Mouse (Mus musculus): ENCODE measurements at regions not wholly inside any gene's neighbourhood (a gene's known extent, or its start where the extent isn't known, plus 50 kb on each side); places are given as distances from the start of the nearest gene placed in this dataset.

DNA sequence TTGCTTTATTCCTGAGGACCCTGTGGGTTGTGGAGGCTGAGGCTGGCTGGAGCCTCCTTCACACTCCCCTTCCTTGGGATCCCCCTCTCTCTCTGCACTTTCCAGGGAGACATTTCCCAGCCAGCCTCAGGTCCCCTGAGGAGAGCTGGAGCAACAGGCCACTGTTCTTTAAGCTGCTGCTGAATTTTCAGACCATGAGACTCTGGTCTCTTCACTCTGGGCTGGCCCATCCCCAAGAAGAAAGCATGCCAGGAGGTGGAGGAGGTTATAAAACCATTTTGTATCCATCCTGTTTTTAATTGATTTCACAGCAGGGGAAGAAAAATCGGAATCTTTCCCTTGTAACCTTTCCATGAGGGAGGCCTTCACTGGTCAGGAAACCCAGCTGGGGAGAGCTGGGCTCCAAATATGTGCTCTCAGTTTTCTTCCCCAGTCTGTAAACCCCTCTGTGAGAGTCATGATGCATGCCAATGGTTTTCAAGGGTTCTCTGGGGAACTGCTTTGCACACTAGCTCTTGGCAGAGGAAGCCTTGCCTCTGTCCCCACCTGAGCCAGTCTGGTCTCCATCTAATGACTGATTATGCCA is 122.6 kb downstream of the Mtx3 start:
- H3K4me3 ChIP-seq (ENCODE audit: low read depth, low read length): no peak overlapping the region

DNA sequence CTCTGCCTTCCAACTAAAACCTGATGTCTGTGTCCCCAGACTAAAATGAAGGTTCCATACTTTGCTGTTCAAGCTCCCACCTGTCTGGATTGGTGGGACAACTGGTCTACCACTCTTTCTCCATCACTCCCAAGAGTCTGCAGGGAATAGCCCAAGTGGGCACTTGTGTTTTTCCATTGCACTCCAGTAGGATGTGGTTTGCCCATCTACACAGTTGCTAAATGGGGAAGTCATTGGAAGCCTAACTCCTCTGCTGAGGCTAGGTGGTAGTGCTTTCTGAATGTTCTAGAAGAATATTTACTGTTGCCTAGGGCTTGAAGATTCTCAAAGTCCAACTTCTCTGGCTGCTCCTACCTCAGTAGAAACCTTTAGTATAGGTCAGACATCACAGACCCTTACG is 125.0 kb downstream of the Mtx3 start:
- Histone ChIP-seq H3K4me1 (ENCODE audit: insufficient read depth, low read depth, low read length) (peaks cover 1% of the 10 kb centered on the region; the same call in 1 of the 2 replicates), H3K9me3 (replicated peaks) (no peaks in the 10 kb centered on the region), H3K4me3 (ENCODE audit: low read depth, low read length) (no peak overlapping the region), H3K27me3 (ENCODE audit: insufficient read depth, low read length) (0 out of 2 replicates have a peak, but pooled peaks cover 3% of the 10 kb centered on the region), H3K36me3 (replicated peaks) (no peaks in the 10 kb centered on the region)
- no peak for DNase-seq (ENCODE audit: low spot score)
- no peak for ATAC-seq (ENCODE audit: extremely low read depth, insufficient number of reproducible peaks, low FRiP score, poor library complexity, severe bottlenecking)
- TF ChIP-seq GATA1 (IDR thresholded peaks at IDR 0.05; ENCODE audit: borderline replicate concordance, low read length) (no peak), CTCF (IDR thresholded peaks at IDR 0.05; ENCODE audit: low read depth, low read length) (no peak), TAL1 (conservative IDR thresholded peaks at IDR 0.05; ENCODE audit: low read depth, low read length) (no peak), POLR2AphosphoS5 (IDR thresholded peaks at IDR 0.05; ENCODE audit: insufficient replicate concordance, low read depth, low read length) (no peak), GATA2 (IDR thresholded peaks at IDR 0.05; ENCODE audit: borderline replicate concordance, low read depth, low read length) (no peak)

More for the DNA sequence above, 122.6 kb downstream of the Mtx3 start:
- H3K36me3 ChIP-seq (replicated peaks): no peaks in the 10 kb centered on the region
- TF ChIP-seq GATA2 (IDR thresholded peaks at IDR 0.05; ENCODE audit: borderline replicate concordance, low read depth, low read length): no peak
- TF ChIP-seq POLR2AphosphoS5 (IDR thresholded peaks at IDR 0.05; ENCODE audit: insufficient replicate concordance, low read depth, low read length): no peak
- TF ChIP-seq CTCF (IDR thresholded peaks at IDR 0.05; ENCODE audit: low read depth, low read length): no peak
- TF ChIP-seq TAL1 (conservative IDR thresholded peaks at IDR 0.05; ENCODE audit: low read depth, low read length): no peak
- TF ChIP-seq GATA1 (IDR thresholded peaks at IDR 0.05; ENCODE audit: borderline replicate concordance, low read length): no peak
- H3K9me3 ChIP-seq (replicated peaks): no peaks in the 10 kb centered on the region
- 0 out of 2 replicates have a peak, but pooled peaks cover 3% of the 10 kb centered on the region for H3K27me3 ChIP-seq (ENCODE audit: insufficient read depth, low read length)
- H3K4me1 ChIP-seq (ENCODE audit: insufficient read depth, low read depth, low read length): peaks cover 8% of the 10 kb centered on the region; the same call in 1 of the 2 replicates
- no peak for ATAC-seq (ENCODE audit: extremely low read depth, insufficient number of reproducible peaks, low FRiP score, poor library complexity, severe bottlenecking)
- DNase-seq (ENCODE audit: low spot score): no peak

- Histone ChIP-seq H3K36me3 (replicated peaks) (no peaks in the 10 kb centered on the region), H3K4me3 (ENCODE audit: low read depth, low read length) (no peak overlapping the region), H3K4me1 (ENCODE audit: insufficient read depth, low read depth, low read length) (no peaks in the 10 kb centered on the region), H3K9me3 (replicated peaks) (no peaks in the 10 kb centered on the region), H3K27me3 (ENCODE audit: insufficient read depth, low read length) (0 out of 2 replicates have a peak, but pooled peaks cover 3% of the 10 kb centered on the region)
- TF ChIP-seq CTCF (IDR thresholded peaks at IDR 0.05; ENCODE audit: low read depth, low read length) (no peak), POLR2AphosphoS5 (IDR thresholded peaks at IDR 0.05; ENCODE audit: insufficient replicate concordance, low read depth, low read length) (no peak), GATA1 (IDR thresholded peaks at IDR 0.05; ENCODE audit: borderline replicate concordance, low read length) (no peak), TAL1 (conservative IDR thresholded peaks at IDR 0.05; ENCODE audit: low read depth, low read length) (no peak), GATA2 (IDR thresholded peaks at IDR 0.05; ENCODE audit: borderline replicate concordance, low read depth, low read length) (no peak)
- ATAC-seq (ENCODE audit: extremely low read depth, insufficient number of reproducible peaks, low FRiP score, poor library complexity, severe bottlenecking) (no peak), DNase-seq (ENCODE audit: low spot score) (no peak)
Observed at GRCm38 (mm10) chr13:92972891-92973290, 128.3 kb downstream of the Mtx3 start.

DNA sequence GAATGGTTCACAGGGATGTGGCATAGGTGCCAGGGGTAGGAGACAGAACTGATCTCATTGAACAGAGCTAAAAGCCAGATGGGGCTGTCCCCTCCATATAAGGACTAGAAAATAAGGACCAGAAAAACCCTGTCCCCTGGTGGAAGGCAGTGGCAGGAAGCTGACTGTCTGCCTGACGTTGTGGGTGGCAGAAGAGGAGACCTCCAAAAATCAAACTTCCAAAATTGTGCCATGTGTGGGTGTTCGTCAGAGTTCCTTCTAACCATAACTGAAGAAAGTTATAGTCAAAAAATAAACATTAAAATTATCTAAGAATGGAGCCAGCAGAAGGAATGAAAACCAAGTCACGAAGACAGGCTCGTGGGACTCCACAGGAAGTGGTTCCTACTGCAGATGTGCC is 129.2 kb downstream of the Mtx3 start:
- Histone ChIP-seq H3K27me3 (ENCODE audit: insufficient read depth, low read length) (no peaks in the 10 kb centered on the region), H3K4me1 (ENCODE audit: insufficient read depth, low read depth, low read length) (no peaks in the 10 kb centered on the region), H3K36me3 (replicated peaks) (no peaks in the 10 kb centered on the region), H3K4me3 (ENCODE audit: low read depth, low read length) (no peak overlapping the region), H3K9me3 (replicated peaks) (no peaks in the 10 kb centered on the region)
- TF ChIP-seq GATA2 (IDR thresholded peaks at IDR 0.05; ENCODE audit: borderline replicate concordance, low read depth, low read length) (no peak), POLR2AphosphoS5 (IDR thresholded peaks at IDR 0.05; ENCODE audit: insufficient replicate concordance, low read depth, low read length) (no peak), GATA1 (IDR thresholded peaks at IDR 0.05; ENCODE audit: borderline replicate concordance, low read length) (no peak), CTCF (IDR thresholded peaks at IDR 0.05; ENCODE audit: low read depth, low read length) (no peak), TAL1 (conservative IDR thresholded peaks at IDR 0.05; ENCODE audit: low read depth, low read length) (no peak)
- ATAC-seq (ENCODE audit: extremely low read depth, insufficient number of reproducible peaks, low FRiP score, poor library complexity, severe bottlenecking) (no peak), DNase-seq (ENCODE audit: low spot score) (no peak)

GRCm38 (mm10) chr13:92986719-92987553 is 142.4 kb downstream of the Mtx3 start:
- Histone ChIP-seq H3K36me3 (replicated peaks) (no peaks in the 10 kb centered on the region), H3K4me1 (ENCODE audit: insufficient read depth, low read depth, low read length) (no peaks in the 10 kb centered on the region), H3K27me3 (ENCODE audit: insufficient read depth, low read length) (peaks cover 9% of the 10 kb centered on the region; the same call in 1 of the 2 replicates), H3K9me3 (replicated peaks) (no peaks in the 10 kb centered on the region), H3K4me3 (ENCODE audit: low read depth, low read length) (no peak overlapping the region)
- TF ChIP-seq CTCF (IDR thresholded peaks at IDR 0.05; ENCODE audit: low read depth, low read length): peak; percentile 87
- no peak for TF ChIP-seq TAL1 (conservative IDR thresholded peaks at IDR 0.05; ENCODE audit: low read depth, low read length)
- peak; percentile 29 for DNase-seq (ENCODE audit: low spot score)
- peak; percentile 45; the same call in 1 of the 2 replicates for ATAC-seq (ENCODE audit: extremely low read depth, insufficient number of reproducible peaks, low FRiP score, poor library complexity, severe bottlenecking)

DNA sequence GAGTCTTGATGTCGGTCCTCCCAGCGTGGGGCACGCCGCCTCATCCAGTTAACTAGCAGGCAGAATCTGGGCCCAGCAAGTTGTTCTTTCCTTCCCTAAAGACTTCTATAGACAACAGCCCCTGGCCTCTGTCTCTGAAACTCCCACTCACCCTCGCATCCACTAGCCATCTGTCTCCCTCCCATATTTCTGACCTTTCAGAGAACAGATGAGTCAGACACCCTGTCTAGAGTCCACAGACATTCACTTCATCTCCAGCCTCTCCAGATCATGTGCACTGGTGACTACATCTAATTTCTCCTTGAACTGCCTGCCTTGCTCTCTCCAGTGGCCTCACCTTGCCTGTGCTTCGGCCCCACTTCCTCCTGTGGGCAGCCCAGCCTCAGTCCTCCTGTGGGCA is 143.1 kb downstream of the Mtx3 start:
- H3K4me3 ChIP-seq (ENCODE audit: low read depth, low read length): no peak overlapping the region
- TF ChIP-seq GATA2 (IDR thresholded peaks at IDR 0.05; ENCODE audit: borderline replicate concordance, low read depth, low read length): no peak
- TF ChIP-seq GATA1 (IDR thresholded peaks at IDR 0.05; ENCODE audit: borderline replicate concordance, low read length): no peak
- TF ChIP-seq TAL1 (conservative IDR thresholded peaks at IDR 0.05; ENCODE audit: low read depth, low read length): no peak
- no peak for TF ChIP-seq POLR2AphosphoS5 (IDR thresholded peaks at IDR 0.05; ENCODE audit: insufficient replicate concordance, low read depth, low read length)
- no peak for DNase-seq (ENCODE audit: low spot score)
- no peaks in the 10 kb centered on the region for H3K36me3 ChIP-seq (replicated peaks)
- no peak for ATAC-seq (ENCODE audit: extremely low read depth, insufficient number of reproducible peaks, low FRiP score, poor library complexity, severe bottlenecking)
- no peaks in the 10 kb centered on the region for H3K9me3 ChIP-seq (replicated peaks)
- H3K27me3 ChIP-seq (ENCODE audit: insufficient read depth, low read length): peaks cover 9% of the 10 kb centered on the region; the same call in 1 of the 2 replicates
- H3K4me1 ChIP-seq (ENCODE audit: insufficient read depth, low read depth, low read length): no peaks in the 10 kb centered on the region

All from G1E (cell line).